Mouse (Mus musculus): Measurements from ENCODE around the gene Ppm1m. TPM values are rescaled to one million over a fixed set of nuclear protein-coding genes. Genes with fewer than 3 reads are reported as not detected.

Ppm1m gene
- total and polyA plus RNA-seq, 3 experiments: 10.8 to 18.9 (median 12.1) TPM

GRCm38 (mm10) chr9:106231220-106231619 lies 31.7 kb upstream of the Ppm1m start:
- Histone ChIP-seq H3K27ac (no peak overlapping the region), H3K4me3 (no peak overlapping the region), H3K4me1 (ENCODE audit: control insufficient read depth, insufficient read depth, low read length) (peaks cover 10% of the 10 kb centered on the region), H3K79me2 (replicated peaks; ENCODE audit: control insufficient read depth, insufficient read depth, low read length) (no peaks in the 10 kb centered on the region), H3K9ac (ENCODE audit: low read depth, low read length) (no peak overlapping the region), H3K36me3 (ENCODE audit: control insufficient read depth, insufficient read depth, low read length) (peaks cover 2% of the 10 kb centered on the region; the same call in 1 of the 2 replicates), H3K27me3 (ENCODE audit: control insufficient read depth, insufficient read depth, low read length) (no peaks in the 10 kb centered on the region)
- WGBS: 49% methylated on average over 7 of the region's 7 CpGs
- TF ChIP-seq EP300 (IDR thresholded peaks at IDR 0.05; ENCODE audit: insufficient read depth, low read depth, low read length): no peak
- TF ChIP-seq CTCF (IDR thresholded peaks at IDR 0.05): no peak
- TF ChIP-seq POLR2A (IDR thresholded peaks at IDR 0.05; ENCODE audit: insufficient read depth, low read depth, low read length): no peak
- DNase-seq: no peak
- intact Hi-C loops (cut with DNase I): no loop called here

- H3K4me3 ChIP-seq: no peak overlapping the region
- peaks cover 10% of the 10 kb centered on the region for H3K4me1 ChIP-seq (ENCODE audit: control insufficient read depth, insufficient read depth, low read length)
- intact Hi-C loops (cut with DNase I): no loop called here
- H3K9ac ChIP-seq (ENCODE audit: low read depth, low read length): no peak overlapping the region
- TF ChIP-seq CTCF (IDR thresholded peaks at IDR 0.05): peak; percentile 55
- no peak for TF ChIP-seq EP300 (IDR thresholded peaks at IDR 0.05; ENCODE audit: insufficient read depth, low read depth, low read length)
- no peak for TF ChIP-seq POLR2A (IDR thresholded peaks at IDR 0.05; ENCODE audit: insufficient read depth, low read depth, low read length)
- no peaks in the 10 kb centered on the region; the same call in 1 of the 2 replicates for H3K36me3 ChIP-seq (ENCODE audit: control insufficient read depth, insufficient read depth, low read length)
- H3K79me2 ChIP-seq (replicated peaks; ENCODE audit: control insufficient read depth, insufficient read depth, low read length): no peaks in the 10 kb centered on the region
- H3K27me3 ChIP-seq (ENCODE audit: control insufficient read depth, insufficient read depth, low read length): no peaks in the 10 kb centered on the region
- 42% methylated on average over 3 of the region's 3 CpGs for WGBS
- DNase-seq: no peak
- H3K27ac ChIP-seq: no peak overlapping the region
Measured at GRCm38 (mm10) chr9:106230734-106231106, 31.2 kb upstream of the Ppm1m start.

GRCm38 (mm10) chr9:106230051-106230733 lies 30.6 kb upstream of the Ppm1m start:
- H3K27me3 ChIP-seq (ENCODE audit: control insufficient read depth, insufficient read depth, low read length): no peaks in the 10 kb centered on the region
- TF ChIP-seq POLR2A (IDR thresholded peaks at IDR 0.05; ENCODE audit: insufficient read depth, low read depth, low read length) (no peak), EP300 (IDR thresholded peaks at IDR 0.05; ENCODE audit: insufficient read depth, low read depth, low read length) (no peak), CTCF (IDR thresholded peaks at IDR 0.05) (no peak)
- H3K9ac ChIP-seq (ENCODE audit: low read depth, low read length): no peak overlapping the region
- H3K27ac ChIP-seq: no peak overlapping the region
- H3K79me2 ChIP-seq (replicated peaks; ENCODE audit: control insufficient read depth, insufficient read depth, low read length): no peaks in the 10 kb centered on the region
- intact Hi-C loops (cut with DNase I): no loop called here
- no peaks in the 10 kb centered on the region; the same call in 1 of the 2 replicates for H3K36me3 ChIP-seq (ENCODE audit: control insufficient read depth, insufficient read depth, low read length)
- no peak for DNase-seq
- peaks cover 12% of the 10 kb centered on the region for H3K4me1 ChIP-seq (ENCODE audit: control insufficient read depth, insufficient read depth, low read length)
- 69% methylated on average over 9 of the region's 9 CpGs for WGBS
- no peak overlapping the region for H3K4me3 ChIP-seq

- WGBS: 27% methylated on average over 8 of the region's 8 CpGs
- Histone ChIP-seq H3K36me3 (ENCODE audit: control insufficient read depth, insufficient read depth, low read length) (no peaks in the 10 kb centered on the region), H3K9ac (ENCODE audit: low read depth, low read length) (no peak overlapping the region), H3K27me3 (ENCODE audit: control insufficient read depth, insufficient read depth, low read length) (no peaks in the 10 kb centered on the region), H3K4me1 (ENCODE audit: control insufficient read depth, insufficient read depth, low read length) (peaks cover 12% of the 10 kb centered on the region), H3K79me2 (replicated peaks; ENCODE audit: control insufficient read depth, insufficient read depth, low read length) (no peaks in the 10 kb centered on the region), H3K4me3 (no peak overlapping the region), H3K27ac (0 out of 2 replicates have a peak overlapping the region, but pooled peaks have one; percentile 9)
- no peak for TF ChIP-seq POLR2A (IDR thresholded peaks at IDR 0.05; ENCODE audit: insufficient read depth, low read depth, low read length)
- TF ChIP-seq EP300 (IDR thresholded peaks at IDR 0.05; ENCODE audit: insufficient read depth, low read depth, low read length): no peak
- no peak for TF ChIP-seq CTCF (IDR thresholded peaks at IDR 0.05)
- DNase-seq: no peak
- intact Hi-C loops (cut with DNase I): no loop called here
Measured at GRCm38 (mm10) chr9:106227790-106228429, 28.4 kb upstream of the Ppm1m start.

GRCm38 (mm10) chr9:106226151-106226682 lies 26.7 kb upstream of the Ppm1m start:
- peak; percentile 67 to 72 for DNase-seq
- H3K9ac ChIP-seq (ENCODE audit: low read depth, low read length): peak overlapping the region; percentile 30
- peak overlapping the region; percentile 29 for H3K4me3 ChIP-seq
- peaks cover 9% of the 10 kb centered on the region for H3K4me1 ChIP-seq (ENCODE audit: control insufficient read depth, insufficient read depth, low read length)
- TF ChIP-seq CTCF (IDR thresholded peaks at IDR 0.05) (peak; percentile 52), EP300 (IDR thresholded peaks at IDR 0.05; ENCODE audit: insufficient read depth, low read depth, low read length) (no peak)
- 7% methylated on average over 34 of the region's 34 CpGs for WGBS
- H3K79me2 ChIP-seq (replicated peaks; ENCODE audit: control insufficient read depth, insufficient read depth, low read length): no peaks in the 10 kb centered on the region
- intact Hi-C loops (cut with DNase I): no loop called here
- H3K36me3 ChIP-seq (ENCODE audit: control insufficient read depth, insufficient read depth, low read length): no peaks in the 10 kb centered on the region
- H3K27ac ChIP-seq: peak overlapping the region; percentile 39
- H3K27me3 ChIP-seq (ENCODE audit: control insufficient read depth, insufficient read depth, low read length): no peaks in the 10 kb centered on the region
